Mouse (Mus musculus) telencephalon, adult 2 months (tissue): ENCODE measurements at regions not wholly inside any gene's neighbourhood (a gene's known extent, or its start where the extent isn't known, plus 50 kb on each side); places are given as distances from the start of the nearest gene placed in this dataset.

Experiments used
- DNase-seq: peaks from one replicate; pipeline ENCODE4 v3.0.0-alpha.2; 2011; ENCODE audit warnings: low read depth, low spot score

DNA sequence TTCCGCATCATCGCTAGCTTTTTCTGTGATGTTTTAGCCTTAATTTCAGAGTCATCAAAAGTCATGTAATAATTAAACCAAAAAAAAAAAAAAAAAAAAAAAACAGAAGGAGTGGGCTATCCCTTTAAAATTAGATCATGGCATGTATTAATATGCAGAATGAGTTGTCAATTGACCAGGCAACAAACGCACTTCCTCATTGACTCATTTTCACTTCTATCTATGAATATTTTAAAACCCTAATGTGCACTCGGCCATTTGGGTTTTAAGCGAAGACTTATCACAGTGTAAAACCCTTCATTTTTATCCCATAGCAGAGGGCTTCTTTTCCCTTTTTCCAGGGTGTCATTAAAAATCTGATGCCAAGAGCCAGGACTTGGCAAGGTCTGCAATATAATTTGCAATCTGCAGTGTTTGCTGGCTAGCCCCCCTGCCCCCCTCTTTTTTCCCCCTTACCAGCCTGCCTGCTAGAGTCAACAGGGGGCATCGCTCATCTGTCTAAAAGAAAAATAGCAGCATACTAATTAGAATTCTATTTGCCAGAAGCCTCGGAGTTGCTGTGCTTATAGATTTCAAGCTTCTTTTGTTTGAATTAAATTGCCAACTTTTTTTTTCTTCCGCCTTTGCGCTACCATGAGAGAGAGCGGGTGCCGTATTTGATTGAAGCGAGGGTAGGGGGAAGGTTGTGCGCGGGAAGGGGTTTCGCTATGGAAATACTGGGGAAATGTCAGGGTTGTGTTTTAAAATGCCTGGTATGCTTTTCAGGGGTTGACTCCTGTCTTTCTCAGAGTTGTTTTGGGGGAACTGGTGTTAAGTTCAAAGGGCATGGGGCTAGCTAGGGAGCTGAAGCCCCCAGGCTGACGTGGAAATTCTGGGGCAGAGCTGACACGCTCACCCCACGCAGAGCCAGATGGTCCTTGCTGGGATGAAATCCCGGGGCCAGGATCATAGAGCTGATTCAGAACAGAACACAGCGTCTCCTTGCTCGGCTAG, 248.3 kb downstream of the Nr2f2 start:
- DNase-seq, result no peak

DNA sequence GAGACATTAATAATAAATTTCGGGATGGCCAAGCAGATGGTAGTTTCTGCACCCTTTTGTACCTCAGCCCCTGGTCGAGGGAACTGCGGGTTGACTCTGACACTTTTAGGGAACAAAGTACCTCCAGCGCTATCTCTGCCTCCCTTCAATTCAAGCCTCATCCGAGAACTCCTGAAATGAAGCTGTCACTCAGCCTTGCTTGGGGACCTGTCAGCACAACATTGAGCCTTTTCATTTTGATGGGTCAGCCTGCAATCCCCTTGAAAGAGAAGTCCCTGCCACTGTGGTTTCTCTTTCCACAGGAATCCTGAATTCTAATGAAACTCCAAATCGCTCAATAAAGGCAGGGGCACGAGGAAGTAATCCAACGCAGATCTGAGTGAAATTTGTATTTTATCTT, 257.5 kb downstream of the Nr2f2 start:
- DNase-seq, result no peak

DNA sequence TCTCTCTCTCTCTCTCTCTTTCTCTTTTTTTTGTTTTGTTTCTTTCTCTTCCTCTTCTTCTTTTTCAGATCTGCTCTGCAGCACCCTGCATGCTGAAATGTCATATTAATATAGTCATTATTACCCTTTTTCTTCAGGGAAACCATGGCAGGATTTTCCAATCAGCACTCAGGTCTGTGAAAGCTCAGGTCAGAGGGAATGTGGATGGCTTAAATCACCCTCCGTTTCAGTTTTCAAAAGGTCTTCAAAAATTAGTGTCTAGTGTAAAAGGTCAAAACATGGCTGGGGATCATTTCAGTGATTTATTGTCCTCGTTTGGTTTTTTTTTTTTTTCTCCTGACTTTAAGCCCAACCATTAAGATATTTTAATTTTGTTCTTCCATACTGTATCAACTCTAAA, 261.5 kb downstream of the Nr2f2 start:
- DNase-seq, result no peak

DNA sequence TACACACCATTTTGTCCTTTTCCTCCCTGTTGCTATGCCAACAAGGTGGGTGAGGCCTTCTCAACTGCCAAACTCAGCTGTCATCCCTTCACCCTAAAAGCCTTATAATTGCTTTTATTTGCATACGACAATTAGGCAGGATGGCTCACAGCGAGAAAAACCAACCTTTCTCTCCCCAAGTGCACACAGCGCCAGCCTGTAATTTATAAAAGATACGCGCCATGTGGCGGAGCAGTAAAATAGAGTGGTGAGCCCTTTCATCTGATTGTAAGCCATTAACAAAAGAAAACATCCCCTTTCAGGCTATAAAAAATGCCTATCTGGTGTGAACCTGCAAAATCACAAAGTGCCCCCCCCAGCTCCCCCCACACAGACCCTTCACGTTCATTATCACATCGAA, 262.0 kb downstream of the Nr2f2 start:
- no peak for DNase-seq

DNA sequence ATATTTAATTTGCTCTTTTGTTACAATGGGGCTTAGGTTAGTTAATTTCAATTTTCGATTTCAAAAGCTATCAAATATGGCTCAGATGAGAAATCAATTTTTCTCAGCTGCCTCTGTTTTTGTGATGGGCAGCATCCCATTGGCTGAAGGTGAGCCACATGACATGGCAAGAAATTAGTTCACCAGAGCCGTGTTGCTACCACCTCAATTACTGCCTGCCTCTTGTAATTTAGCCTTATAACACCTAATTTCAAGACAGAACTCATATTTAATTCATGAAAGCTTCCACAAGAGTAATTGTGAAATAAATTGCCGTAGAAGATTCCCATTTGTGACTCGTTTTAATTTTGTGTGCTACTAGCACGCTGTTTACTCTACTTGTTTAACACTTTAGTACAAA, 262.9 kb downstream of the Nr2f2 start:
- no peak for DNase-seq

DNA sequence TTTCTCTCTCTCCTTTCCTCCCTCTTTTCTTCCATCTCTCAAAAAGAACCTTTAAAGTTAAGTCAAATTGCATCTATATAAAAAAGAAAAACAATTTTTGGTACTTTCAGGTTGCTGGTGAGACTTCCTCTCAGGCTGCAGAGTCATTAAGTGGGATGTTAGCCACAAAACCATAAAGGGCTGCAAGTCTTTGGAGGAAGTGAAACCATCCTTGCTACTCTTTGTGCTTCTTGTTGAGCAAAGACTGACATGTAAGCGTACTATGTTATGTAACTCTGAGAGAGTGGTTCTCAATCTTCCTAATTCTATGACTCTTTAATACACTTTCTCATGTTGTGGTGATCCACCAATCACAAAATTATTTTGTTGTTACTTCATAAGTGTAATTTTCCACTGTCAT, 267.5 kb downstream of the Nr2f2 start:
- no peak for DNase-seq

DNA sequence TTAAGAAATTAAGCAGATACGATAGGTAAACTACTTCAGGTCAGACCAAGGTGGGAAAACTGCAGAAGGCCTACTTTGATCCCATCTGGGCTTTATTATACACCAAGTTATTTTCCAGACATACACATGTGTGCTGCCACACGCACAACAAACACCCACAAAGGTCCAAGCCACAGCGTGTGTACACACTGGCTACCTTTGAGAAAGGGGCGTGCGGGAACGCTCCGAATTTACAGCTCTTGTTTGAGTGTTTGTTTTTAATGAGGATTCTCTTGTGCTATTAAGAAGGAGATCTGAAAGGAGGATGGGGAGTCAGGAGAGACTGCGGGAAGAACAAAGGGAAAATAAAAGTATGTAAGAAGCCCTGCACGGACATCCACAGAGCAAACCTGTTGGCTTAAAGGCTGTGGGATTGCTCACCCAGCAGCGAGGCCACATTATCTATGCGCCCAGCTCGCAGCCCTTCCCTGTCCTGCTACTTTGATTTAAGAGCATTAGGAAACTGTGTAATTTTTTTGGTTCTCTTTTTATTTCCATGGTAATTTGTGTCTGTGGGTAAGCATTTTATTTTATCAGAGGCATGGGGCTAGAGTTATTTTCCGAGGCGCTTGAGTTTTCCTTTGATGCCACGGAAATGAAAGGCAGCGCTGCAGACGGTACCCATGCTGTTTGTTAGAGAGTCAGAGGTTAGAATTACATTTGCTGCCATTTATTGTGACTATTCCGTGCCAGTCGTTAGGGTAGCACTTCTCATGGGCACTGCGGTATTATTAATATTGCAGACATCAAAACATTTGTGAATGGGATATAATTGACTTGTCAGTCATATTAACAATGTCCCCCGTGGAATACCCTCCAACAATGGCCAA, 272.4 kb downstream of the Nr2f2 start:
- no peak for DNase-seq

DNA sequence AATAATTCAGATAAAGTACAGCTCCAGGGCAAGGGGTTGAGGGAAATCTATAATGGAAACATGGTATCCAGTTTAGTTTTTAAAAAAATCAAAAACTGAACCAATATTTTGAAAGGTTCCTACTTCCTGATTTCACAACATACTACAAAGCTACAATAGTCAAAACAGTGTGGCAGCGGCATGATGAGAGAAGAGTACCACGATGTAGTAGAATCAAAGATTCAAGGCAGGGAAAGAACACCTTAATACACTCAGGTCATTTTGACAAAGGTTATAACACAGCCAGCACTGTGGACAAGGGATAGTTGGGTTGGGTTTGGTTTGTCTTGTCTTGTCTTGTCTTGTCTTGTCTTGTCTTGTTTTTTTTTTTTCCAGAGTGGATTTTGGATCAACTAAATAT, 274.4 kb downstream of the Nr2f2 start:
- no peak for DNase-seq

DNA sequence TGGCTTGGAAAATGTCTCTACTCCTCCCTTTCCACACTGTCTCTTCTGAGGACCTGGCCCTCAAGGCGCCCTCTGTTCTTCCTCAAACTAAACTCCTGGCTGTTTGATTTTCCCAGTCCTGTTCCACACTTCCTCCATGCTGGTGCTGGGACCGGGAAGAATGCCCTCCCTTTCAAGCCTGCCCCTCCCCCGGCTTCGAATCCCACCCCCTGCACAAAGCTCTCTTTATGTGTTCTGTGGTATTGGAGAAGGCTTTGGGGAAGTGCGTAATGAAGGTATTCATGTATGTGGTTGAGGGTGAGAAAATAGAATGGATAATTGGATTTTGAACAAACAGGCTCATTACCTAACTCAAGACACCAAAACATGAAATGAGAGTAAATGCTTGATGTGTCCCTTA, 277.4 kb downstream of the Nr2f2 start:
- DNase-seq, result no peak

DNA sequence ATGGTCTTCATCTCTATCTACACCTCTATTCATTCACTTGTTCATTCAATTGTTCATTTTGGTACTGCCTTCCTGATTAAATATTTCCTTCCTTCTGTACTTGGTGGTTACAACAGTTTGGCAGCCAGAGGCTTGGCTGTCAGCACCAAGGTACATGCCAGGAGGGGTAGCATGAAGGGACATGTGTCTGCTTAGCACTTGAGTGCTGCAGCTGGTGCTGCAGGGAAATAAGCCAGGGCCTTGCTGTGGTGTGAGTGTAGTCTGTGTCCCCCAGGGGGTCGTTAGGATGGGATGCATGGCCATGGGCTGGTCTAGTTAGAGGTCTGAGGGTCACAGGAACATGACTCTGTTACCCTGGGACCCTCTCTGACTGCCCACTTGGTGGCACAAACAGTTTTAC, 296.9 kb downstream of the Nr2f2 start:
- DNase-seq, result no peak

DNA sequence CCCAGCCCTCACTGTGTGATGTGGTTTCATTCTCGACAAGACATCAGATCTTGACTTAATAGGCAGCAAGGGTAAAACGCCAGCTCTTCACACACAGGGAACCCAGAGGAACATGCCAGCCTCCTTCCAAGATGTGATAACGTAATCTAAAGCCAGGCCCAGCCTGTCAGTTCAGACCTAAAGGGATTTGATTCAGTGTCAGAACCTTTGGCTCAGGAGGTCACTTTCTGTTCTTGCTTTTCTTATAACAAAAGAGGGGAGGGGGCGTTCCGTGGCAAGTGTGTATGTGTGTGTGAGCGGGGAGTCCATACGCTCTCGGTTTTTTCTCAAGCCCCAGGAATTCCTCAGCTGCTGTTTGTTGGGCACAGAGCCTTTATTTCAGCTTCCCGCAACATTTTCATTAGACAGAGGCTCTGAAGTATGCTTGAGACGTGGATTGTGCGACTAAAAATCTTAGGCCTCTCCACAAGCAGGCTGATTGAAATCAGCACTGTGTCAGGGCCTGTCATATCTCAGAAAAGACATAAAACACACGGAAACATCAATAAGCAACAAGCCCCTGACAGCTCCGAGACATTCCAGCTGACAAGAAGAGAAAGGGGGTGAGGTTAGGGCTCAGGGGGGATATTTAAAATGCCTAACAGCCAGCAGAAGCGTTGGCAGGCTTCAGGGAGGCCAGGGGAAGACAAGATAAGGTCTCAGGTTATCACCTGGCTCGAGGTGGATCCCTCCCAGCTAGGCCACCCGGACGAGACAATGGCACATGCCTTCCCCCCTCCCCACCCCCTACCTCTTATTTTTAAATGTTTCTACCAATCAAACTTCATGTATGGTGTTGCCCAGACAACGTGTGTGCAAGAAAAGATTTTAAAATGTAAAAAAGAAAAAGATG, 298.5 kb downstream of the Nr2f2 start:
- no peak for DNase-seq

DNA sequence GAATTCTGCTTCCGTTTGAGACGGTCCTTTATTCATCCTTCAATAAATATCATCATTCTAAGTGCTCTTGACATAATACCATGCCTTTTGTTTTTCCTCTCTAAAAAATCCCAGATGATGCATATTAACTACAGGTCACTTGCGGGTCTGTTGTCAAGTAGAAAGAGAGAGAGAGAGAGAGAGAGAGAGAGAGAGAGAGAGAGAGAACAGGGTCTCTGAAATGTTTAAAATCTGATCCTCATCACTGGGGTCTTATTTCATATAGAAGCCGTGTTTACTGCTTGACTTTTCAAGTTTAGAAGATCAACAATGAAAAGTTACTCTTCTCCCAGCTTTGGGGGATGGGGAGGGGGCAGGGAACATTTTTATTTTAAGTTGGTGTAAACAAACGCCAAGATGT, 299.5 kb downstream of the Nr2f2 start:
- DNase-seq, result no peak

DNA sequence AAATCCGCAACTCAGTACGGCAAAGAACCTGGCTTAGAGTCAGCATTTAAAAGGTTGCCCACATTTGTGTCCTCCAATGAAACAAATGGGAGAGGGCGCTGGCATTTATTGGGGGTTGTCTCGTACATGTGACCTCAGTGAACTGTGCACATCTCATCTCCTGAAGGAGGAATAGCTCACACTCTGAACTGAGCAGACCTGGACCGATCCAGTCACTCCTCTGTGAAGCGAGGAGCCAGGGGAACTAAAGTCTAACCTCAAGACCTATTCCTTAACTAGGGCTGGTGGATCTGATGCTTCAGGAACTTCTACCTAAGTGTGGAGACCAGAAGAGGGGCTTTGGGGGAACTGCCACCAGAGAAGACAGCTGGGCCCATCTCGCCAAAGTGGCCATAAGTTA, 300.1 kb downstream of the Nr2f2 start:
- no peak for DNase-seq

DNA sequence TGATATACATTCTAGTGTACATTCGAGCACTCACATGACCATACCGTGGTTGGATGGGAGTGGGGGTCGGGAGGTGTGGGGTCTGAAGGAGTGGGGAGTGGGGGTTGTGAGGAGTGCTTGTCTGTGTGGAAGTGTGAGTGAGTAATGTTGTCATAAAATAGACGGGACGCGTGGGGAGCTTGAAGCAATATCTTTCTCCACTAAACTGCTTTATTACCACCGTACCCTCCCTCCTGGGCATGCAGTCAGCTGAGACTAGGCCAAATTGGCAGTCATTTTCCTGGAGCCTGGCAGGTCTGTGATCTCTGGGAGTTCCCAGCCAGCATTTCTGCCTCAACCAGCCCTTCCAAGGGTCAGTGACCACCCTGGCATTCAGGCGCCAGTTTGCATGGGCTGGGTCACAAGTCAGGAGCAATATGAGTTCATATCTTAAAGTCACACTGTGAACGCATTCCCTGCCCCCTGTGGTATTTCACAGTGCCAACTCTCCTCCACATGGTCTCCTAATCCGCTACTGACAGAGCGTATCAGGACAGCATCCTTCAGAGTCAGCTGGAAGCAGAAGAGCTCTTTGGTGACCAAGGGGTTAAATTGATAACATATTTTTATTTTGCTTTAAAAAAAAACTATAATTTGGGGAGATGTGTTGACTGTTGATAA, 300.9 kb downstream of the Nr2f2 start:
- no peak for DNase-seq

DNA sequence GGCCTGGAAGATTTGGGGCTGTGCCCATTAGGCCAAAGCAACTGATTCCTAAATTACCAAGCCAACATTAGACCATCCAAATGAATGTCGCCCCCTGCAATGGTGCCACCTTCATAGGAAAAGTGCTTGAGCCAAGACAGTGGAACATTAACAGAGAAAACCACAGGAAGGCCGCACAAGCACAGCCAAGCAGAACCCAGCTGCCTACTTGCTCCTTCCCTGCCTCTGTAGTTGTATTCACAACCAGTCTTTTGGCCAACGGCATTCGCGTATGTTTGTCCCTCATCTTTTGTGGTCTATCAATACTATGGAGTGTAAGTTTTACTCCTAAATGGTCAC, 319.2 kb downstream of the Nr2f2 start:
- DNase-seq, result no peak

DNA sequence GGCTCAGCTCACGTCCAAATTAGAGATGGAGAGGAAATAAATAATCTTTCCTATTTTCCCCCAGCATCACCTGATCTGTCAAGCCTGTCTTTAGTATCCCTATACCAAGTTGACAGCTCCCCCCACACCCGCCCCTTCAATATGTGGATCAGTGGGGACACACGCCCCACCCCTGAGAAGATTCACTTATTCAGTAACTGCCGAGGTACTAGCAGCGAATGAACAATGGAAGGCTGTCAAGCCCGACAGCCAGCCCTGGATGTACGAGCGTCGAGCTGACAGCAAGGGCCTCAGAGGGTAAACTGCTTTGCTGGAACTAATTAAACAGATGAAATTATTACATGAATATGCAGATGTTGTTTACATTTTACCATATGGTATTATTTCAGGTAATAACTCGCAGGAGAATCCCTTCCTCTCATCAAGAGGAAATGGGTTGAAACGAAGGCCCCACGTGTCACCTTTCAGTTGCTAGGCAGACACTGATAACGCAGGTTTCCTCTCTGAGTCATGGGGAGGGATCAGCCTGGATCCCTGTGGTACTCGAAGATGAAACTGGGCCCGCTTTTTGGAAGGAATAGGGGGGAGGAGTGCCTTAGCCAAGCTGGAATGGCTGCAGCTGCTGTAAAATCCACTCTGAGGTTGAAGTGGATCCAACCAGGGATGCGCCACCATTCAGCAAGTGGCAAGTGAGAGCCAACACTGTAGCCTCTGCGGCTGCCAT, 319.7 kb downstream of the Nr2f2 start:
- DNase-seq, result no peak

DNA sequence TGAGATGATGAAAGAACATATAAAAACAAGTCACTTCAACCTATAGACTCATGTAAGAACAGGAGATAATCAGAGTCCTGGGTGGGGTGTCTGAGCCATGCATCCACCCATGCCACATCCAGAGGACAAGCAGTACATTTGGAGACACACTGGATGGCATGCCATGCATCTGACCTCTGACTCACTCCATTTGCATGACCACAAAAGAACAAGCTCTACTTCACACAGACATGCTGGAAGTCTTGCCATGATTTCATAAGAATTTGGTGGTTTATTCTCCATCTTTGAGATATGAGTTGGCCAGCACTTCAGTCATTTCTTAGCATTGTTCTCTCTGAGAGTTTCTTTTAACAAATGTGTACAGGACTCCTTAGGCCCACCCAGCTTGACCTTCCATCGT, 329.5 kb downstream of the Nr2f2 start:
- DNase-seq, result no peak

DNA sequence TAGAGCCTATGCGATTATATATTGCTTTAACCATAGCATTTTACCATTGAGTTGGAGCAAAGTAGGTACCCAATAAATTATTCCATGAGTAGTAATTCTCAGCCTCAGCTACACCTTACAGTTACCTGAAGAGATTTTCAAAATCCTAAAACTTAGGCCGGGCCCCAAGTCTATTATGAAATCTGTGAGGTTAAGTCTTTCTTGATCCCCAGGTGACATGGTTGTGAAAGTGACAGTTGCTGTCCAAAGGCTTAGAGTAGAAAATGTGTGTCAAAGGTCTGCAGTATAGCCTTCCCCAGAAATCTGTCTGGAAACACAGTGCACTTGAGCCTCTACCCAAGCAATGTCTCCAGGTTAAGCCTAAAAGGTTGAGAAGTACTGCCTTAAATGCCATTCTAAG, 333.7 kb downstream of the Nr2f2 start:
- no peak for DNase-seq

DNA sequence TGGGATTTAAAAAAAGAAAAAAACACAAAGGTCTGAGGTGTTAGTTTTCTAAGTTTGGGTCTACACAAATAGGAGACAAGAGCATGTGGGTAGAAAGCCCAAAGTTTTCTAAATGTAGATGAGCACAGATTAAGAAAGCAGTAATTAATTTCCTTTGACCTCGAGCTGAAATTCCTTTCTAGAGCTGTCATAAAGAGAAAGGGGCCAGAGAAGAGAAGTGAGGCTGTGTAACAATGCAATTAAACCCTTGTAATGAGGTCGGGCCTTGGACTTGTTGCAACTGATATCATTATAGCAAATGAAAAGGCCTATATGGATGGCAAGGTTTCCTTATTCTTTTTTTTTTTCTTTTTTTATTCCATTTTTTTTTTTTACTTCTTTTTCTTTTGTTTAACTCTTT, 337.2 kb downstream of the Nr2f2 start:
- no peak for DNase-seq

DNA sequence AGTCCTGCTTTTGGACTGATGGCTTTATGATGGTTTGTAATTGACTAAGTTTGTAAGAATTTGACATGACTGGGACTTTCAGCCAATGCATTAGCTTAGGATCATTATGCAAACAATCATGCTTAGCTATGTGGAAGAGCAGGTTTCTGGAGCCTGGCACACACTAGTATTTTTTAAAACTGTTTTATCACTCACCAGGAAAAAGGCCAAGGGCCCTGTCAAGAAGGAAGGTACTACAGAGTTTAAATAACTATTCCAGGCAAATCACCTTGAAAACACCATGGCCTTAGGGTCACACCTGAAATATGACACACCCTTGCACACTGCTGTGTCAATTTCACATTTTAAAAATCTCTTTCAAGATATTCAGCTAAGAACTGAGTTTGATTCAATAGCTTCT, 341.0 kb downstream of the Nr2f2 start:
- no peak for DNase-seq

DNA sequence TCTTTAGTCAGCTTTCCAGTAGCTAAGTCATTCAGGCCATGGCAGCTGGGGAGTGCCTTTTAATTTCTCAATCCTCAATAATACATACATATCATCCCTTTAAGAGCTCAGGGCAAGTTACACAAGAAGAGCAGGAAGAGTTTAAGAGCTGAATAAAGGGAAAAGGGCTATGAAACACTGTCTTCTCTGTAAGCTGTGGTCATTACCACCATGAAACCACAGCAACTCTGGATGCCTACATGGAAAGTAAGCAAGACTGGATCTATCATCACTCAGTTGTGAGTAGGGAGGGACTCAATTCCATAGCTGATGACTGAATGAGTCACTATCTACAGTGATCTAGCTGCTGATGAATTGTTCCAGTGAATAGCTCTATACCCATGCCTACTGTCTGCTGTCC, 349.9 kb downstream of the Nr2f2 start:
- no peak for DNase-seq
